Mouse (Mus musculus): ENCODE results near the gene Nrxn3. TPM values are rescaled to one million over a fixed set of nuclear protein-coding genes. Genes with fewer than 3 reads are reported as not detected.

Nrxn3 gene
- polyA plus RNA-seq, 1 experiment from 2014 or later = 0.72 TPM

DNA sequence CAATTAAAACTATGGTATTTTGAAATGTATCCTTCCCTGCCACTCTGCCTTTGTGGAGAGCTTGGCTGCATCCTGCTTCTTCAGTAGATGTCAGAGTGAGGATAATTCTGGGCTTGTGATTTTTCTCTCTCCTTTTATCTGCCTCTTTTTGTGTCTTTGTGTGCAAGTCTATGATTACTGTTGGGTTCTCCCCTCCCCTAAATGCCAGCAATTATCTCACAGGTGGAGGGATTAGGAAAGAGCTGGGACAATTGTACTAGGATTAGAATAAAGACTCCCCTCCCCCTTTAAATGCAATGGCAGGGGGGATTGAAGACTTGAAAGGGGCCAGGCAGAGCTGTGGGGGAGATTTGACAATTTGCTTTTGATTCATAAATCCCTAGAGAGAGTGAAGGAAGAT lies 145.6 kb downstream of the Nrxn3 start:
- Histone ChIP-seq H3K36me3 (replicated peaks; ENCODE audit: insufficient read depth, low read length) (no peaks in the 10 kb centered on the region), H3K4me3 (ENCODE audit: low read depth, low read length) (no peak overlapping the region), H3K27me3 (ENCODE audit: insufficient read depth, low read length) (no peaks in the 10 kb centered on the region), H3K9ac (replicated peaks) (no peak overlapping the region), H3K4me1 (ENCODE audit: insufficient read depth) (no peaks in the 10 kb centered on the region), H3K27ac (ENCODE audit: low read depth) (no peak overlapping the region), H3K9me3 (ENCODE audit: low read length) (no peaks in the 10 kb centered on the region), H3K4me2 (ENCODE audit: low read depth, low read length) (no peak overlapping the region)
- ATAC-seq = no peak
- no peak for DNase-seq
- TF ChIP-seq CTCF (IDR thresholded peaks at IDR 0.05; ENCODE audit: low read depth) (no peak), EP300 (IDR thresholded peaks at IDR 0.05; ENCODE audit: low read depth) (no peak)

DNA sequence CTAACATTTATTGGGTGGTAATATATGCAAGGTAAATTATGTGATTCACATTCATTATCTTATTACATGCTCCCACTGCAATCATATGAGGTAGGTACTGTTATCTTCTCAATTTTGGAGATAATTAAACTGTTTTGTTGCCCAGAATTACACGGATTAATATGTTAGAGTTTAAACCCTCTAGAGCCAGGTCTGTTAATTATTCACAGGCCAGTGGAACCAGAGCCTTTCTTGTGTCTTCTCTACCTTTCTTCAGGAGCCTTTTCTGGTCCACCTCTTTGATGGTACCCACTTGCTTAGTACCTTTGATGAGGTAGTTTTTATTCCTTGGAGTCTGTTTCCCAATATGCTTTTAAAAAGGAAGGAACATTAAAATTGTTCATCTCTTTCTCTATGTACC lies 174.7 kb downstream of the Nrxn3 start:
- WGBS (ENCODE audit: insufficient replicate concordance) = 58% methylated on average over 1 of the region's 1 CpGs
- H3K4me2 ChIP-seq (ENCODE audit: low read depth, low read length) = no peak overlapping the region
- H3K9ac ChIP-seq (replicated peaks) = no peak overlapping the region
- no peaks in the 10 kb centered on the region for H3K36me3 ChIP-seq (replicated peaks; ENCODE audit: insufficient read depth, low read length)
- H3K27me3 ChIP-seq (ENCODE audit: insufficient read depth, low read length) = no peaks in the 10 kb centered on the region
- TF ChIP-seq EP300 (IDR thresholded peaks at IDR 0.05; ENCODE audit: low read depth) (no peak), CTCF (IDR thresholded peaks at IDR 0.05; ENCODE audit: low read depth) (no peak)
- H3K4me3 ChIP-seq (ENCODE audit: low read depth, low read length) = no peak overlapping the region
- DNase-seq = no peak
- no peaks in the 10 kb centered on the region for H3K9me3 ChIP-seq (ENCODE audit: low read length)
- H3K4me1 ChIP-seq (ENCODE audit: insufficient read depth) = no peaks in the 10 kb centered on the region
- no peak for ATAC-seq
- no peak overlapping the region for H3K27ac ChIP-seq (ENCODE audit: low read depth)

DNA sequence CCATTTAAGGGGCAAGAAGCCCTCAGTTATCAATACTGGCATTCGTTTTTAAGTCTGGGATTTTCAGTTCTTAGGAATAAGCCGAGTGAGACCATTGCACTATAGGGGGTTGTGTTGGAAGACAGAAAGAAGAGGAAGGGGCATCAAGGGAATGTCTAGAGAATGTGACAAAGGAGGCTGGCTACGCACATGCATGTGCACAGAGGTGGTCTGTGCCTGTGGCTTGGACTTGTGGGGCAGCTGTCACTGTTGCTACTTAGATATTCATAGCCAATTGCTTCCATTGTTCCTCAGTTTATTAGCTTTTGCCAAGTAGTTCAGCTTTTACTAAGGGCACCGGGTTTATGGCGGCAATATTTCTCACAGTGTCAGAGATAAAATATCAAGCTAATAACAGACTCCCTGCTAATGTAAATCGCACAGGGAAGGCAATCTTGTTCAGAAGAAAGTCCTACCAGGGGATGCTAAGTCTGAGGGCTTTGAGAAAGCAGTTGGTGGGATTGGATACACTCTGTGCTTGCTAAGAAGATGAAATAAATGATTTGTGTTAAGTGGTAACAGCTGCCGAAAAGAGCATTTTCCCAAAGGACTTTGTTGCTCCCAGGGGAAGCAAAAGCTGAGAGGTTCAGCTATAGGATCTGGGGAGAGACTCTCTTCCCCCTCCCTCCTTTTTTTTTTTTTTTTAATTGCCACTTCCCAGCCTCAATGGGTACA lies 177.5 kb downstream of the Nrxn3 start:
- WGBS (ENCODE audit: insufficient replicate concordance) = 58% methylated on average over 7 of the region's 7 CpGs
- H3K4me1 ChIP-seq (ENCODE audit: insufficient read depth) = no peaks in the 10 kb centered on the region
- no peak overlapping the region for H3K9ac ChIP-seq (replicated peaks)
- no peak for TF ChIP-seq EP300 (IDR thresholded peaks at IDR 0.05; ENCODE audit: low read depth)
- TF ChIP-seq CTCF (IDR thresholded peaks at IDR 0.05; ENCODE audit: low read depth) = no peak
- DNase-seq (no peak), ATAC-seq (no peak)
- H3K4me2 ChIP-seq (ENCODE audit: low read depth, low read length) = no peak overlapping the region
- H3K4me3 ChIP-seq (ENCODE audit: low read depth, low read length) = no peak overlapping the region
- no peaks in the 10 kb centered on the region for H3K9me3 ChIP-seq (ENCODE audit: low read length)
- no peak overlapping the region for H3K27ac ChIP-seq (ENCODE audit: low read depth)
- no peaks in the 10 kb centered on the region for H3K27me3 ChIP-seq (ENCODE audit: insufficient read depth, low read length)
- no peaks in the 10 kb centered on the region for H3K36me3 ChIP-seq (replicated peaks; ENCODE audit: insufficient read depth, low read length)

DNA sequence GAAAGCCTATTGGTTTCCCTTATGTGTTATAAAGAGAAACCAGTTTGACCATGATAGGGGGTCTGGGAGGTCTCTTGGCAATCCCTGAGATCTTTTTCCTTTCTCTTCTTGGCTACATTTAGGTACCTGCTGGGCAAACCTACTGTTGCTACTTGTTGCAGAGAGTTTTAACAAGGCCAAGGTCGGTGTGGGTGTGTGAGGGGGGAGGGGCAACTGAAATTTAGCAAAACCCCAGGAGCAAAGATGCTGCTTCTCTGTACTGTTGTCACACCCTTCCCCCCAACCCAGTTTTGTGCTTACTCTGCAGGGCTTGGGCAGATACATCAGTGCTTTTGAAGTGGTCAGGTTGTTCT lies 178.0 kb downstream of the Nrxn3 start:
- Histone ChIP-seq H3K9ac (replicated peaks) (no peak overlapping the region), H3K27me3 (ENCODE audit: insufficient read depth, low read length) (no peaks in the 10 kb centered on the region), H3K4me1 (ENCODE audit: insufficient read depth) (no peaks in the 10 kb centered on the region), H3K36me3 (replicated peaks; ENCODE audit: insufficient read depth, low read length) (no peaks in the 10 kb centered on the region), H3K27ac (ENCODE audit: low read depth) (no peak overlapping the region), H3K4me3 (ENCODE audit: low read depth, low read length) (no peak overlapping the region), H3K9me3 (ENCODE audit: low read length) (no peaks in the 10 kb centered on the region), H3K4me2 (ENCODE audit: low read depth, low read length) (no peak overlapping the region)
- DNase-seq (no peak), ATAC-seq (no peak)
- no peak for TF ChIP-seq CTCF (IDR thresholded peaks at IDR 0.05; ENCODE audit: low read depth)
- no peak for TF ChIP-seq EP300 (IDR thresholded peaks at IDR 0.05; ENCODE audit: low read depth)
- WGBS (ENCODE audit: insufficient replicate concordance) = 5% methylated on average over 1 of the region's 1 CpGs

DNA sequence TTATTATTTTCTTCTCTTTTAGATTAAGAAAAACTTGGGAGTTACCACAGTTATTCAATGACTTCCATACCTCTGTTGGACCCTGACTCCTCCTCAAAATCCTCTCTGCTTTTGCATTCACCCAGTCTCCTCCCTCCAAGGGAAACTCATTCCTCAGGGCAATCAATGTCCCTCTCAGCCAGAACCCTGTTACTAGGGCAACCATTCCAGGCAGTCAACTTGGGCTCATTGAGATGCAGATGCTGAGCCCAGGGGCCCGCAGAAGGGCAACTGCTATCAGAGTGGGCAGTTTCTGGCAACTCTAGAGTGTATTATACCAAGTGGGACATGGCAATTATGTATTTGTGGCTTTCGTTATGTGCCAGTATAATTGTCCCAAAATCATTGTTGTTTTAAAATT lies 188.1 kb downstream of the Nrxn3 start:
- TF ChIP-seq CTCF (IDR thresholded peaks at IDR 0.05; ENCODE audit: low read depth) = no peak
- no peak for TF ChIP-seq EP300 (IDR thresholded peaks at IDR 0.05; ENCODE audit: low read depth)
- no peaks in the 10 kb centered on the region for H3K36me3 ChIP-seq (replicated peaks; ENCODE audit: insufficient read depth, low read length)
- H3K9ac ChIP-seq (replicated peaks) = no peak overlapping the region
- H3K4me1 ChIP-seq (ENCODE audit: insufficient read depth) = no peaks in the 10 kb centered on the region
- no peaks in the 10 kb centered on the region for H3K27me3 ChIP-seq (ENCODE audit: insufficient read depth, low read length)
- H3K4me3 ChIP-seq (ENCODE audit: low read depth, low read length) = no peak overlapping the region
- no peak for DNase-seq
- no peak overlapping the region for H3K4me2 ChIP-seq (ENCODE audit: low read depth, low read length)
- ATAC-seq = no peak
- WGBS (ENCODE audit: insufficient replicate concordance) = 42% methylated on average over 2 of the region's 2 CpGs
- no peaks in the 10 kb centered on the region for H3K9me3 ChIP-seq (ENCODE audit: low read length)
- H3K27ac ChIP-seq (ENCODE audit: low read depth) = no peak overlapping the region

DNA sequence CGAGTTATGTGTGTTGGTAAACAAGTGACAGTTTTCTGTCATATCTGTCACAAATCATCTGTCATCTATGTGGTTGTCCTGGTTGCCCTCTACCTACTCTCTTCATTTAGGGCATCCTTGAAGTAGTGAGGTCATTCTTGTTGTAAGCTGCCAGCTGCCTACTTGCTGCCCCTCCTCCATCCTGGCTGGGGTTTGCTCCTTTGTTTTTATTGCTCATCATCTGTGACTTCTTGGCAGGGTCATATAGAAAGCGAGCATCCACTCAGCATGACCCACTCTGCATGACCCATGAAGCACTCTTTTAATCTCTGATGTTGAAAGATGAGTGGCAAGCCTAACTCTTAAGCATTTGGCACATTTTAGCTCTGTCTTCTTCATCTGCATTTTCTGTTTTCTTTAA lies 194.1 kb downstream of the Nrxn3 start:
- WGBS (ENCODE audit: insufficient replicate concordance) = 46% methylated on average over 2 of the region's 2 CpGs
- no peaks in the 10 kb centered on the region for H3K27me3 ChIP-seq (ENCODE audit: insufficient read depth, low read length)
- DNase-seq (no peak), ATAC-seq (no peak)
- H3K9ac ChIP-seq (replicated peaks) = no peak overlapping the region
- TF ChIP-seq CTCF (IDR thresholded peaks at IDR 0.05; ENCODE audit: low read depth) (no peak), EP300 (IDR thresholded peaks at IDR 0.05; ENCODE audit: low read depth) (no peak)
- H3K4me3 ChIP-seq (ENCODE audit: low read depth, low read length) = no peak overlapping the region
- no peak overlapping the region for H3K27ac ChIP-seq (ENCODE audit: low read depth)
- no peak overlapping the region for H3K4me2 ChIP-seq (ENCODE audit: low read depth, low read length)
- no peaks in the 10 kb centered on the region for H3K4me1 ChIP-seq (ENCODE audit: insufficient read depth)
- H3K9me3 ChIP-seq (ENCODE audit: low read length) = no peaks in the 10 kb centered on the region
- no peaks in the 10 kb centered on the region for H3K36me3 ChIP-seq (replicated peaks; ENCODE audit: insufficient read depth, low read length)

DNA sequence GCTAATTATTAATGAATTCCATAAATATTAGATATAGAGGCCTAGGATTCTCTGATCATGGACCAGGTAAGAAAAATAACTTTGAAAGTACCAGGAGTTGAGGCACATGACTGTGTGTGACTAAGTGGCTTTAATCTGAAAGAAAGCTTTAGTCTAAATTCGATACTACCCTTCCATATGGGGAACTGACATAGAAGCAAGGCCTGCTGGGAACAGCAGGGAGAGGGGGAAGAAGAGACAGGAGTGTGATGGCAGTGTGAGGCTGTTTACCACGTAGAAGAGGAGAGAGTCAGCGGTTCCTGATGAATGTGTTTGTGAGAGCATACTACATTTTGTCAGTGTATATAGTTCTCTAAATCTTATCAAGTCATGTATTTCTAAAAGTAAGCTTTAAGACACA lies 202.2 kb downstream of the Nrxn3 start:
- ATAC-seq (no peak), DNase-seq (no peak)
- Histone ChIP-seq H3K27ac (ENCODE audit: low read depth) (no peak overlapping the region), H3K4me3 (ENCODE audit: low read depth, low read length) (no peak overlapping the region), H3K36me3 (replicated peaks; ENCODE audit: insufficient read depth, low read length) (no peaks in the 10 kb centered on the region), H3K4me1 (ENCODE audit: insufficient read depth) (no peaks in the 10 kb centered on the region), H3K4me2 (ENCODE audit: low read depth, low read length) (no peak overlapping the region), H3K27me3 (ENCODE audit: insufficient read depth, low read length) (no peaks in the 10 kb centered on the region), H3K9me3 (ENCODE audit: low read length) (no peaks in the 10 kb centered on the region), H3K9ac (replicated peaks) (no peak overlapping the region)
- no peak for TF ChIP-seq EP300 (IDR thresholded peaks at IDR 0.05; ENCODE audit: low read depth)
- no peak for TF ChIP-seq CTCF (IDR thresholded peaks at IDR 0.05; ENCODE audit: low read depth)
- 64% methylated on average over 3 of the region's 3 CpGs for WGBS (ENCODE audit: insufficient replicate concordance)

Data from liver, postnatal 0 days (tissue).